Mouse (Mus musculus) spleen, adult 2 months (tissue): ENCODE measurements at regions not wholly inside any gene's neighbourhood (a gene's known extent, or its start where the extent isn't known, plus 50 kb on each side); places are given as distances from the start of the nearest gene placed in this dataset.

Experiments
- CTCF ChIP-seq: fragments of 200-500 bp; IDR thresholded peaks from 2 replicates; pipeline ENCODE4 v1.5.1; 2011; ENCODE audit warnings: mild to moderate bottlenecking, inconsistent platforms; ENCODE audit not compliant: insufficient read depth, insufficient read length, insufficient replicate concordance; ENCODE audit errors: extremely low read depth
- POLR2A ChIP-seq: fragments of 200-500 bp; IDR thresholded peaks from 2 replicates; pipeline ENCODE4 v1.6.1; 2011; ENCODE audit warnings: low read depth, low read length, inconsistent platforms

GRCm38 (mm10) chr14:60527951-60528350 lies 105.8 kb upstream of the Spata13 start:
- no peak for TF ChIP-seq CTCF
- TF ChIP-seq POLR2A, result no peak
